Mouse (Mus musculus) ES-Bruce4 (cell line): Measurements from ENCODE around the gene Fgfr2.
"Not testable (repeated sequence)": the region's sequence is repeated elsewhere in the genome, so short reads cannot be mapped to it uniquely, and the experiment has no call there.

Source experiments
- CTCF ChIP-seq: IDR thresholded peaks from one replicate; pipeline ENCODE4 v1.8.1; 2011; ENCODE audit warnings: low read depth, low read length
- EP300 ChIP-seq: IDR thresholded peaks from 2 replicates; pipeline ENCODE4 v1.6.1; 2011; ENCODE audit warnings: low read depth, low read length; ENCODE audit not compliant: insufficient read depth

DNA sequence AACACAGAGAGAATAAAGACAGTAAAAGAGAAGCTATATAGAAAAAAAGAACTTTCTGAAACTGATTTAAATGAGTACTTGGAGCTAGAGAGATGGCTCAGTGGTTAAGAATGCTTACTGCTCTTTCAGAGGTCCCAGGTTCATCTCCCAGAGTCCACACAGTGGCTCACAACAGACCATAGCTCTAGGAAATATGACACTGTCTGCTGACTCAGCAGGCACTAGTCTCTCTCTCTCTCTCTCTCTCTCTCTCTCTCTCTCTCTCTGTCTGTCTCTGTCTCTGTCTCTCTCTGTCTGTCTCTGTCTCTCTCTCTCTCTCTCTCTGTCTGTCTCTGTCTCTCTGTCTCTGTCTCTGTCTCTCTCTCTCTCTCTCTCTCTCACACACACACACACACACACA, 620.7 kb downstream of the Fgfr2 start:
- not testable (repeated sequence) for TF ChIP-seq EP300, CTCF
